Mouse (Mus musculus) kidney, adult 2 months (tissue): ENCODE data around the gene Glis2. TPM values are rescaled to one million over a fixed set of nuclear protein-coding genes. Genes with fewer than 3 reads are reported as not detected.

Experiments
- DNase-seq: peaks from one replicate; pipeline ENCODE4 v3.0.0; 2021
- H3K27ac ChIP-seq: fragments of 200-500 bp; 2 replicates; pipeline ENCODE4 v1.5.1; 2012; ENCODE audit warnings: low read depth, low read length, control low read depth, inconsistent platforms; ENCODE audit not compliant: insufficient read depth
- H3K27me3 ChIP-seq: fragments of 200-500 bp; replicated peaks from 2 replicates; pipeline ENCODE4 v1.6.1; 2012; ENCODE audit warnings: mild to moderate bottlenecking, moderate library complexity, low read length, inconsistent platforms; ENCODE audit not compliant: control insufficient read depth, insufficient read depth
- H3K36me3 ChIP-seq: fragments of 200-500 bp; 2 replicates; pipeline ENCODE4 v1.6.1; 2012; ENCODE audit warnings: mild to moderate bottlenecking, moderate library complexity, low read length, inconsistent platforms; ENCODE audit not compliant: control insufficient read depth, insufficient read depth
- H3K4me1 ChIP-seq: fragments of 200-500 bp; 2 replicates; pipeline ENCODE4 v1.6.1; 2011; ENCODE audit warnings: low read length; ENCODE audit not compliant: control insufficient read depth, insufficient read depth
- H3K4me3 ChIP-seq: fragments of 200-500 bp; 2 replicates; pipeline ENCODE4 v1.5.1; 2011; ENCODE audit warnings: mild to moderate bottlenecking, low read depth, low read length, control low read depth; ENCODE audit not compliant: insufficient read depth
- CTCF ChIP-seq: fragments of 200-500 bp; conservative IDR thresholded peaks from 2 replicates; pipeline ENCODE4 v1.5.1; 2011; ENCODE audit warnings: low read depth, mild to moderate bottlenecking, control low read depth, low read length, moderate library complexity, mixed read lengths; ENCODE audit not compliant: insufficient read depth, insufficient read length
- POLR2A ChIP-seq: fragments of 200-500 bp; IDR thresholded peaks from one replicate; pipeline ENCODE4 v1.6.1; 2011; ENCODE audit warnings: low read depth, low read length, control low read depth
- WGBS: fragments of 180-500 bp; shearing (Covaris S2); methylation state at CpG from one replicate; pipeline ENCODE4 v1.1.7; 2018; 5-methylcytosine and 5-hydroxymethylcytosine counted together
- polyA plus RNA-seq: library from polyadenylated mRNA; depleted of rRNA; stranded (reverse); fragments of >200 nt; gene quantifications from 2 replicates; pipeline ENCODE4 v1.2.3, GENCODE M21; 2012

Gene Glis2
- polyA plus RNA-seq, 1 experiment = 210 TPM

DNA sequence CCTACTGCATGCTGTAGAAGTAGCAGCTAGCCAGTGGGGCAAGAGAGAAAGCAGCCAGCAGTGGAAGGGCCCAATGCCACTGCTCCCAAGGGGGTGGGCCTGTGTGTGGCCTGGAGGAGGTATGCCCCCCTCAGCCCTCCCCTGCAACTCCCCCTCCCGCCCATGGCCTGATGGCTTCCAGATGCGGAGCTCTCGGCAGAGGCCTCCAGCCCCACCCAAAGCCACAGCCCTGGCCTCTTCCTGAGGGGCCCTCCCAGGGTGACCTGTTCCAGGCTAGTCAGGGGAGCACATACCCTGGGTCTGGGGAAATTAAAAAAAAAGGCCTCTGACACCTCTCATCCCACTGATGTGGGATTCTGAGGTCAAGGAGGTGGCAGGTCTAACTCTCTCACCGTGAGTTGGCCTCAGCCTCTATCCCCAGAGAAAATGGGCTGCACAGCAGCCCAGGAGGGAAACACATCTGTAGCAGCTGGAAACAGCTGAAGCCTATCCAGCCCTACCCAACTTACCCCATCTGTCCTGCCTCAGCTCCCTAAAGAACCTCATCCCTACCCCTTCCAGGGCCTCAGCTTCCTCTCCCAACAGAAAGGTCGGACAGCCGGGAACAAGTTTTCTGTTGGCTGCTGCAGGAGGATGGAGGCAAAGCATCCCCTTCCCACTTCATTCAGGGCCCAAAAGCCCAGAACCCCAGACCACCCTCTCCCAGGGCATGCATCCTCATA lies 41.5 kb upstream of the Glis2 start:
- DNase-seq = no peak
- Histone ChIP-seq H3K27me3 (no peaks in the 10 kb centered on the region), H3K36me3 (no peaks in the 10 kb centered on the region), H3K27ac (no peak overlapping the region), H3K4me1 (peaks cover 11% of the 10 kb centered on the region), H3K4me3 (no peak overlapping the region)
- WGBS = 71% methylated on average over 6 of the region's 6 CpGs
- TF ChIP-seq POLR2A (no peak), CTCF (no peak)

DNA sequence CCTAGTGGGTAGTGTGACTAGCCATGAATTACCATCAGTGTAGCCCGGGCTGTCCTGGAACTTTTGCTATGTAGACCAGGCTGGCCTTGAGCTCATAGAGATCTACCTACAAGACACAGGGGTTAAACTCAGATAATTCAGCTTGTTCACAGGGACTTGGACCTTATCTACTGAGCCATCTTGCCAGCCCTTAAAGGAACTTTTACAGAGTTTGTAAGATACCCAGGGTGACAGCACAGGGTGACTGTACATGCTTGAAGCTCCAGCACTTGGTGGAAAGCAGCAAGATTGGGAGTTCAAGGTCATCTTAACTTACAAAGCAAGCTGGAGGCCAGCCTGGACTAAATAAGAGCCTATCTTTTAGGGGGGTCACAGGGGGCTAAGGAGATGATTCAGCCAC lies 39.0 kb upstream of the Glis2 start:
- TF ChIP-seq POLR2A (no peak), CTCF (no peak)
- Histone ChIP-seq H3K4me1 (peaks cover 11% of the 10 kb centered on the region), H3K36me3 (no peaks in the 10 kb centered on the region), H3K27ac (no peak overlapping the region), H3K27me3 (no peaks in the 10 kb centered on the region), H3K4me3 (no peak overlapping the region)
- WGBS = 97% methylated on average over 1 of the region's 1 CpGs
- DNase-seq = no peak

DNA sequence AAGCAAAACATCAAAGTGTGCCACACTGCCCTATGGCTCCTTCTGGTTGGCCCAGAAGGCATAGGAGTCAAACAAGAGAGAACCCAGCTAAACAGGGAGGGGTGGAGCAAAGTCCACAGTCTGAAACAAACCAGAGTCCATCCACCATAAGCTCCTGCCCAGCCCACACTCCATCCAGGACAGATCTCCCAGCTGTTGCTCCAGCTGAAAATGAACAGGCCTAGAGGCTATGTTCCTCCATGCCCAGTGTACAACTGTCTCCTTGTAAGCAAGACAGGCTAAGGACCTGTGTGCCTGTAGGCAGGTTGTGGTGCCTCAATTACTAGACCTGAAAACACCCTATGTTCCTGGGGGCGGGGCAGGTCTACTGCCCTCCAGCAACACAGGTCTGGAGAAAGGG lies 37.4 kb upstream of the Glis2 start:
- Histone ChIP-seq H3K4me1 (peaks cover 11% of the 10 kb centered on the region), H3K36me3 (no peaks in the 10 kb centered on the region), H3K27me3 (no peaks in the 10 kb centered on the region), H3K27ac (peak overlapping the region; percentile 41), H3K4me3 (no peak overlapping the region)
- peak; percentile 87 for DNase-seq
- TF ChIP-seq CTCF = no peak
- WGBS = 59% methylated on average over 1 of the region's 1 CpGs

DNA sequence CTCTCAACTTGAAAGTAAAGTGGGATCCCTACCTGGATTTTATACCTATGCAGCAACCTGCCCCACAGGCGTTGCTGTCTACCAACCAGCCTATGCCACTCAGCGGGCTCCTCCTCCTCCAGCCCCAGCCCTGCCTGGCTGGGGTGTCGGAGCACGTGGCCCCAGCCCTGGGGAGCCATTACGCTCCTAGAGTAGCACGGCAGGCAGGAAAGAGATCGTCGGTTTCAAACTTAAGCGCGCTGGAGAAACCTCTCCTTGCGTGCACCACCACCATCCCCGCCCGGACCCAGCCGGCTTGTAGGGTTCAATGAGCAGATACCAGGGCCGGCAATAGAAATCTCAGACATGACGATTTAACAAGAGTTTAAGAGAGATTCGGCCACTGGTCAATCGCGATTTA lies 36.6 kb upstream of the Glis2 start:
- DNase-seq = peak; percentile 90
- TF ChIP-seq CTCF (no peak), POLR2A (no peak)
- H3K4me3 ChIP-seq = peak overlapping the region; percentile 62
- H3K36me3 ChIP-seq = no peaks in the 10 kb centered on the region
- peak overlapping the region; percentile 79 for H3K27ac ChIP-seq
- H3K4me1 ChIP-seq = peaks cover 11% of the 10 kb centered on the region
- H3K27me3 ChIP-seq = no peaks in the 10 kb centered on the region
- under 1% methylated on average over 19 of the region's 19 CpGs for WGBS

DNA sequence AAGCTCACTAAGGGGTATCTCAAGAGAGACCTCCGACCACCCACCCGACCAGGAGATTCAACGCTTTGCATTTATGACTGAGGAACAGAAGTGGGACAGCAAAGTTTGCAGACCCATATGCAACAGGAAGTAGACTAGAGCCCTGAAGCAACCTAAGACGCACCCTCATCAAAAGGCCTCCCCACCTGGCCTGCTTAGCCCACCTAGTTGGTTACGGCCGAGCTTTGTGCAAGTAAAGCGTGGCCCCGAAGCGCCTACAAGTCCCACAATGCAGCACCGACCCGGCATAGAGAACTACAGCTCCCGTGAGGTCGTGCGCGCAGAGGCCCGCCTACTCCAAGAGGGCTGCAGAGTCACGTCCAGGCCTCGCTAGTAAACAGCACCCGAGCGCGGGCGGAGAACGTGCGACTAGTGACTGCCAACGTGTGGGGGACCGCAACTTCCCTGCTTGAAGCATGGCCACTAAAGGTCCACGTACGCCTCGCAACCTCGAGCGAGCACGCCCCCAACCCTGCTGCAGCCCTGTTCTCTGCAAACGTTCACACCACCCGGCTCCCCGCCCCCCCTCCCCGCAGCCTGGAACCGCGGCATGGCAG lies 36.0 kb upstream of the Glis2 start:
- TF ChIP-seq CTCF (no peak), POLR2A (peak; percentile 90)
- WGBS = under 1% methylated on average over 38 of the region's 38 CpGs

DNA sequence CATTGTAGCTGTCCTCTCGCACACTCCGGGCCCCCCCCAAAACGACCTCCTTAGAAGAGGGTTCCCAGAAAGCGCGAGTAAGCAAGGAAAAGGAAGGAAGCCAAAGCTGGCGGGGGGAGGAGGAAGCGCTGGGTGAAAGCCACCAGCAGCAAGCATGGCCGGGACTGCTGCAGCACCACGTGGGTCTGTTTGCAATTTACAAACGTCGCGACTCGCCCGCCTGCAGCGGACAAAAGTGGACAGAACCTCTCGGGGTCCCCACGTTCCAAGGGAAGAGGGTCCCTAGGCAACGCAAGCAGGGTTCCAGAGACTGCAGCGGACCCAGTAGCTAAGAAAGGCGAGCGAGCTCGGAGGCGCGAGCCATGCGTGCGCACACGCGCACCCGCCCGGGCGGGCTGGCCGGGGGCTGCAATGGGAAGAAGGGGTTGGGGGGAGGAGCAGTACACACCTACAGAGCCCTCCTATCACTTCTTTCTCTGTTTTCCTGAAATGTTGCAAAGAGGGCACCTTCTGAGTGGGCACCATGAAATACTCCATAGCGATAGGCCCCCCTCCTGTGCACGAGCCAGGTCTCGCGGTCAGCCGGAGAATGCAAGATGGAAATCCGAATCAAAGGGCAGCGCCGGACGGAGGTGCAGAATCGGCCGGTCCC lies 35.4 kb upstream of the Glis2 start:
- under 1% methylated on average over 43 of the region's 43 CpGs for WGBS
- Histone ChIP-seq H3K27ac (peak overlapping the region; percentile 71; the same call in 1 of the 2 replicates), H3K4me3 (peak overlapping the region; percentile 62), H3K36me3 (no peaks in the 10 kb centered on the region), H3K4me1 (peaks cover 11% of the 10 kb centered on the region), H3K27me3 (no peaks in the 10 kb centered on the region)
- no peak for TF ChIP-seq POLR2A
- no peak for TF ChIP-seq CTCF
- peak; percentile 79 for DNase-seq

More for the DNA sequence above, 36.0 kb upstream of the Glis2 start:
- Histone ChIP-seq H3K27me3 (no peaks in the 10 kb centered on the region), H3K4me3 (peak overlapping the region; percentile 62), H3K36me3 (no peaks in the 10 kb centered on the region), H3K4me1 (peaks cover 11% of the 10 kb centered on the region), H3K27ac (peak overlapping the region; percentile 79)
- DNase-seq = peak; percentile 96

DNA sequence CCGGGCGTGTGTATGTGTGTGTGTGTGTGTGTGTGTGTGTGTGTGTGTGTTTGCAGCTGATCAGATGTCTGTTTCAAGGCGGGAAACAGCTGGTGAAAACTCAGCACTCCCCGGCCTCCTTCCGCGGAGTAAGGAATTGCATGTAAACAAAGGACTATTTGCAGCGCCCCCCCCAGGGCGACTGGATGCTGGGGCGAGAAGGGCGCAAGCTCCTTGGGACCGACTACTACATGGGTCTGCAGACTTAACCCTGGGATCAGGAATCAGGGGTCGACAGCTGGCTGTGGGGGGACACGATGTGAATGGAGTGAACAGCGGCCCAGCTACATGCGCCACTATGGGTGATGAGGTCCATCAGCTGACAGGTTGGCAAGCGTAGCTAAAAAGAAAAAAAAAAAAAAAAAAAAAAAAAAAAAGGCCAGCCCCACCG lies 34.8 kb upstream of the Glis2 start, which contains the start of gene Tfap4:
Gene Tfap4 (minus strand): TSS at position 140 of the 430 bp plus-strand sequence.
- 1% methylated on average over 17 of the region's 17 CpGs for WGBS

More for the DNA sequence above, 34.8 kb upstream of the Glis2 start, which contains the start of gene Tfap4:
- Histone ChIP-seq H3K4me1 (peaks cover 11% of the 10 kb centered on the region), H3K4me3 (peak within 1 kb of the TSS; percentile 62), H3K27me3 (no peaks in the 10 kb centered on the region), H3K27ac (peak within 1 kb of the TSS; percentile 96), H3K36me3 (no peaks in the 10 kb centered on the region)
- no peak for TF ChIP-seq POLR2A
- TF ChIP-seq CTCF = peak; percentile 38
- peak; percentile 93 for DNase-seq
